Mouse (Mus musculus): ENCODE results near the gene Wwc1. TPM values are rescaled to one million over a fixed set of nuclear protein-coding genes. Genes with fewer than 3 reads are reported as not detected.

Gene Wwc1
- total RNA-seq, 2 experiments from 2014 or later, result not detected

Other genes starting within 250 kb of the Wwc1 start
- gene Pank3, start 211.0 kb downstream of the Wwc1 start, total RNA-seq (2014; fragmentation: Nextera tagmentation), result 16.6 and 18.1 TPM in 2 replicates
- 23.3 and 30.1 TPM in 2 replicates for gene Pank3, start 211.0 kb downstream of the Wwc1 start, total RNA-seq (2017)
- gene Fbll1, start 181.6 kb downstream of the Wwc1 start, total RNA-seq (2014; fragmentation: Nextera tagmentation), result not detected in 2 replicates
- not detected in 2 replicates for gene Fbll1, start 181.6 kb downstream of the Wwc1 start, total RNA-seq (2017)
- 111 and 133 TPM in 2 replicates for gene Rars, start 146.0 kb downstream of the Wwc1 start, total RNA-seq (2014; fragmentation: Nextera tagmentation)
- 120 and 124 TPM in 2 replicates for gene Rars, start 146.0 kb downstream of the Wwc1 start, total RNA-seq (2017)